Mouse (Mus musculus) brain, embryonic 14.5 days (tissue): ENCODE results near the gene Glt6d1.

ENCODE experiments used
- CTCF ChIP-seq: fragments of 200-500 bp; IDR thresholded peaks from 2 replicates; pipeline ENCODE4 v1.5.1; 2012; ENCODE audit warnings: inconsistent platforms, mild to moderate bottlenecking, moderate library complexity, borderline replicate concordance; ENCODE audit not compliant: insufficient read depth, insufficient read length; ENCODE audit errors: extremely low read depth
- POLR2A ChIP-seq: fragments of 200-500 bp; IDR thresholded peaks from 2 replicates; pipeline ENCODE4 v1.6.1; 2012; ENCODE audit warnings: mild to moderate bottlenecking, inconsistent platforms, borderline replicate concordance; ENCODE audit not compliant: poor library complexity, insufficient read depth, insufficient read length, severe bottlenecking; ENCODE audit errors: extremely low read depth

- no peak for TF ChIP-seq POLR2A
- peak; percentile 95 for TF ChIP-seq CTCF
Measured at GRCm38 (mm10) chr2:25836291-25836690, 20.6 kb upstream of the Glt6d1 start.
